Mouse (Mus musculus) E14TG2a.4 (cell line): Measurements from ENCODE around the gene Olfr186.

ENCODE experiments used
- CTCF ChIP-seq: conservative IDR thresholded peaks from 2 replicates; pipeline ENCODE4 v1.5.1; 2014; ENCODE audit warnings: low read length
- POU5F1 ChIP-seq: IDR thresholded peaks from 2 replicates; pipeline ENCODE4 v1.6.1; 2014; ENCODE audit warnings: low read length, borderline replicate concordance

- TF ChIP-seq CTCF (no peak), POU5F1 (no peak)
Measured at GRCm38 (mm10) chr16:59073520-59073919, 43.4 kb upstream of the Olfr186 start.
